Mouse (Mus musculus) erythroblast, embryonic 14.5 days (primary cell): ENCODE measurements around the gene Apeh.

Experiments used
- GATA1 ChIP-seq: IDR thresholded peaks from 2 replicates; pipeline ENCODE4 v1.6.1; 2012; ENCODE audit warnings: low read length, inconsistent platforms, mixed read lengths
- TAL1 ChIP-seq: IDR thresholded peaks from 3 replicates; pipeline ENCODE4 v1.6.1; 2012; ENCODE audit warnings: low read length, inconsistent platforms, mixed read lengths

DNA sequence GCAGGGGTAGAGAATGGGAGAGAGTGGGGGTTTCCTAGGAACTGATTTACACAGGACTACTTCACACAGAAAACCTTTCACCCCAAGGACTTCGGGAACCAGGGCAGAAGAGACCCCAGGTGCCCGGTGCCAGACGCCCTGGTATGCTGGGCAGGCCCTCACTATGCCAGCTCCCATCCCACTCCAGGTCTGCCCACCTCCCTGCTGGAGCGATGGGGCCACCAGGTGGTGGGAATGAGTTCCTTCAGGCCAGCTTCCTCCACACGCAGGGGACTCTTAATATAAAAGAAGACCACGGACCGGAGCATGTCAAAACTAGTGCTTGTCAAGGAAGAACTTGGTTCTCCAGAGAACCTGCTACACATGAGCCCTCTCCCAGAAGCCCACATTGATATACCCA is 27.2 kb downstream of the Apeh start:
- TF ChIP-seq GATA1 (no peak), TAL1 (no peak)
